Mouse (Mus musculus): ENCODE results near the gene Krtap29-1. TPM values are rescaled to one million over a fixed set of nuclear protein-coding genes. Genes with fewer than 3 reads are reported as not detected.

The Krtap29-1 gene
- not detected for polyA plus RNA-seq (2014; fragmentation: Illumina TruSeq; extraction: RNeasy Lipid Tissue Mini Kit (QIAGEN cat#74804); ENCODE audit: low read depth, low replicate concordance)

DNA sequence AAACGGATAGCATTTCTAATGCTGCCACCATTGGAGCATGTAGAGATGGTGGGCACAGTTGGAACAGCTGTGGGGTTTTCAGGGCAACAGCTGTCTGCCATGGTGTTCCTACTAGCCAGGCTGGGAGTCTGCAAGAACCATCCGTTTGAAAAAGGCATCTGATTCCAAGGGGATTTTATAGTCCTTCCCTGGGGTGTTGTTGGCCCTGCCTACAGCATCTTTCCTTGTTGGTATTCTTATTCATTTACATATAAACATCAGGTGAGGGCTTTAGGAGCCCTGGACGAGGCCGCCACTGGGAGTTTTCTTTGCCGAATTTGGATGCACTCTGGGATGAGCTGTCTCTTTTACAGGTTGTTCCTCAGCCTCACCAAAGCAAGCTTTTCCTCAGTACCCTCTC is at the start of gene Krtap29-1:
Krtap29-1 (minus strand) TSS at position 101 of the 400 bp plus-strand sequence.

DNA sequence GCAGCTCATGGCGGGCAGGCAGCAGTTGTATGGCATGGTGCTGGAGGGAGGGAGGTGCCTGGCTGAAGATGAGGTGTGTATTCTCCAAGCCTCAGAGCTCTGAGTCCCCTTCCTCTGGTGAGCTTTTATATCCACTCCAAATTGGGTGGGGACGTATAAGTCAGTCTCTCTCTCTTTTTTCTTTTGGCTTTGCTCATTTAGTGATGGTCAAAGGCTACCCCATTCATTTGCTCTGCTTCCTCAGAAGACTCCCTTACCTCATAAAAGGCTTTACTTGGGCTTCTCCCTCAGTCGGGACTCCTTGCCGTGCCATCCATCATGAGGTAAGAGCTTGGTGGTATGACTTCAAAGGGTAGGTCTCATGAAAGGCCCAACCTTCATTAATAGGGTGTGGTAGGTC is 37.3 kb upstream of the Krtap29-1 start, which contains the start of gene Krt33a:
Krt33a (minus strand) TSS at position 101 of the 400 bp plus-strand sequence.

DNA sequence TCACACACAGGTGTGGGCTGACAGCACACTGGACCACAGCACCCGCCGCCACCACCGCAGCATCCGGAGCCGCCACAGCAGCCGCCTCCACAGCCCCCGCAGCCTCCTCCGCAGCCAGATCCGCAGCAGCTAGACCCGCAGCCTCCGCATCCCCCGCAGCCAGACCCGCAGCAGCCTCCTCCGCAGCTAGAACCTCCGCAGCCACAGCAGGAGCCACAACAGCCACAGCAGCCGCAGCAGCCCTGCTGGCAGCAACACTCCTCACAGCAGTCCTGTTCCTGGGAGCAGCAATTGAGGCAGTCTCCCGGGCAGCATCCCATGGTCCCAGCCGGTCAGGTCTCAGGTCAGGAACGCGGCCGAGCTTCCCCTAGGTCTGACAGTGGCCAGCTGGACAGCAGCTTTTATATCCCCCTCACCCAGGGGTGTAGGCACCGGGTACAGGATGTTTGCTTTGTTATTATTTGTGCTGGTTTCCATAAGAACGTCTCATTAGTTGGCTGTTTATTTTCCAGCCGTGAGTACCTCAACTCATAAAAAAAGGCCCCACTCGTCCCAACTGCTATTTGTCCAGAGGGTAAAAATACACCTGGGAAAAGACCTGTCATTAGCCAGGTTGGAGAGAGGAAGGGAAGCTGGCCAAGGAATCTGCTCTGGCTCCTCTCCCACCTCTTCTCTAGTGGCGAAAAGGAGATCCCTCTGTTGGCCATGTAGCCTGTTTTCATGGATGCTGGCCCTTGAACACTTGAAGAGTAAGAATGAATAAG is 14.9 kb upstream of the Krtap29-1 start, which contains the start of gene Krtap17-1:
Krtap17-1 (minus strand) TSS at position 375 of the 764 bp plus-strand sequence.

DNA sequence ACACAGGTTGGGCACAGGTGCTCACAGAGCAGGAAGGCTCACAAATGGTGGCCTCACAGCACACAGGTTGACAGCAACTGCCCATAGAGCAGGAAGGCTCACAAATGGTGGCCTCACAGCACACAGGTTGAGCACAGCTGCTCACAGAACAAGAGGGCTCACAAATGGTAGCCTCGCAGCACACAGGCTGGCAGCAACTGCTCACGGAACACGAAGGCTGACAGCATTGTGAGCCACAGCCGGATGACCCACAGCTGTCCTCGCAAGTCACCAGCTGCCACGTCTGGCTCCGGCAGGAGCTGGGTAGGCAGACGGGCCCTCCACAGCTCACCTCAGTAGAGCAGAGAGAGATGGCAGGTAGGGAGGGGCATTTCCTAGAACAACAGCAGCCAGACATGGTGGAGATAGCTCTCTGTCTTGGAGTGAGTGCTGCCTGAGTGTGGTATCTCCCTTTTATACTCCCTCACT is 7.4 kb upstream of the Krtap29-1 start, which contains the start of gene Krtap16-1:
Krtap16-1 (minus strand) TSS at position 418 of the 468 bp plus-strand sequence.

DNA sequence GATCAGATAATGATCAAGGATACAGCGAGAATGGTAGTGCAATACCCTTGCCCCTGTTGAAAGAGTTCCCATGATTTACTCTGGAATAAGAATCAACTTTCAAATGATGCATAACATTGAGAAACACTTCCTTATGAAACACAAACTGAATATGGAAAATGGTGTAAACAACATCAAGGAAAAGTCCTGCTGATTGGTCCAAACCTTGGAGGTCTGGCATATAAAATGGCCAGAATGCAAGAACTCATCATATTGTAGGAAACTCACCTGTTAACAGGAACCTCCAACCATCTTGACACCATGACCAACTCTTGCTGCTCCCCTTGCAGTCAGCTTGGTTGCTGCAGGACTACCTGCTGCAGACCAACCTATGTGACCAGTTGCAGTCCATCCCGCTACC is 30.7 kb downstream of the Krtap29-1 start, which contains the start of gene Krtap9-5:
Krtap9-5 (plus strand) TSS at position 301 of the 400 bp plus-strand sequence.

DNA sequence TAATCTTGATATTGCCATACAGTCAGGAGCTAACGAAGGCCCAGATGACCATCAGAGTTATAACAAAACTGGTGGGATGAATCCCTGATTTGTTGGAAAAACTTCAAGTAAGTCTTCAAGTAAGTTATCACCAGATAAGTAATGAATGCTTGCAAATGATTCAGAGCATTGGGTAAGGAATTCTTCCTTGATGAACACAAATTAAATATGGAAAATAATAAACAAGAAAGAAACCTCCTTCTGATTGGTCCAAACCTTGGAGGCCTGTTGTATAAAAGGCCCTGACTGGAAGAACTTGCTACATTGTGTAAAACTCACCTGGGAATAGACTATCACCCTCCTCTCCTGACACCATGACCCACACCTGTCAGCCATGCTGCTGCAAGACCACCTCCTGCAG is 42.9 kb downstream of the Krtap29-1 start, which contains the start of gene Krtap31-2:
Krtap31-2 (plus strand) TSS at position 301 of the 400 bp plus-strand sequence.

Other genes with a start within 250 kb of the Krtap29-1 start
- not detected for gene Gm14180, start 244.8 kb downstream of the Krtap29-1 start, polyA plus RNA-seq (2014; fragmentation: Illumina TruSeq; extraction: RNeasy Lipid Tissue Mini Kit (QIAGEN cat#74804); ENCODE audit: low read depth, low replicate concordance)
- gene Gm11595, start 206.1 kb downstream of the Krtap29-1 start, polyA plus RNA-seq (2014; fragmentation: Illumina TruSeq; extraction: RNeasy Lipid Tissue Mini Kit (QIAGEN cat#74804); ENCODE audit: low read depth, low replicate concordance) = not detected
- gene Krtap4-8, start 198.3 kb downstream of the Krtap29-1 start, polyA plus RNA-seq (2014; fragmentation: Illumina TruSeq; extraction: RNeasy Lipid Tissue Mini Kit (QIAGEN cat#74804); ENCODE audit: low read depth, low replicate concordance) = not detected
- not detected for gene Krtap4-9, start 193.9 kb downstream of the Krtap29-1 start, polyA plus RNA-seq (2014; fragmentation: Illumina TruSeq; extraction: RNeasy Lipid Tissue Mini Kit (QIAGEN cat#74804); ENCODE audit: low read depth, low replicate concordance)
- not detected for gene Gm11596, start 185.6 kb downstream of the Krtap29-1 start, polyA plus RNA-seq (2014; fragmentation: Illumina TruSeq; extraction: RNeasy Lipid Tissue Mini Kit (QIAGEN cat#74804); ENCODE audit: low read depth, low replicate concordance)
- not detected for gene Gm11569, start 180.1 kb downstream of the Krtap29-1 start, polyA plus RNA-seq (2014; fragmentation: Illumina TruSeq; extraction: RNeasy Lipid Tissue Mini Kit (QIAGEN cat#74804); ENCODE audit: low read depth, low replicate concordance)
- gene Gm11554, start 174.6 kb downstream of the Krtap29-1 start, polyA plus RNA-seq (2014; fragmentation: Illumina TruSeq; extraction: RNeasy Lipid Tissue Mini Kit (QIAGEN cat#74804); ENCODE audit: low read depth, low replicate concordance) = not detected
- not detected for gene Krtap4-13, start 169.2 kb downstream of the Krtap29-1 start, polyA plus RNA-seq (2014; fragmentation: Illumina TruSeq; extraction: RNeasy Lipid Tissue Mini Kit (QIAGEN cat#74804); ENCODE audit: low read depth, low replicate concordance)
- not detected for gene Gm11564, start 163.4 kb downstream of the Krtap29-1 start, polyA plus RNA-seq (2014; fragmentation: Illumina TruSeq; extraction: RNeasy Lipid Tissue Mini Kit (QIAGEN cat#74804); ENCODE audit: low read depth, low replicate concordance)
- gene 2300003K06Rik, start 141.0 kb downstream of the Krtap29-1 start, polyA plus RNA-seq (2014; fragmentation: Illumina TruSeq; extraction: RNeasy Lipid Tissue Mini Kit (QIAGEN cat#74804); ENCODE audit: low read depth, low replicate concordance) = not detected
- gene Krtap4-16, start 127.4 kb downstream of the Krtap29-1 start, polyA plus RNA-seq (2014; fragmentation: Illumina TruSeq; extraction: RNeasy Lipid Tissue Mini Kit (QIAGEN cat#74804); ENCODE audit: low read depth, low replicate concordance) = not detected
- not detected for gene Gm11568, start 121.1 kb downstream of the Krtap29-1 start, polyA plus RNA-seq (2014; fragmentation: Illumina TruSeq; extraction: RNeasy Lipid Tissue Mini Kit (QIAGEN cat#74804); ENCODE audit: low read depth, low replicate concordance)
- not detected for gene Gm11559, start 114.6 kb downstream of the Krtap29-1 start, polyA plus RNA-seq (2014; fragmentation: Illumina TruSeq; extraction: RNeasy Lipid Tissue Mini Kit (QIAGEN cat#74804); ENCODE audit: low read depth, low replicate concordance)
- not detected for gene Krtap9-1, start 105.7 kb downstream of the Krtap29-1 start, polyA plus RNA-seq (2014; fragmentation: Illumina TruSeq; extraction: RNeasy Lipid Tissue Mini Kit (QIAGEN cat#74804); ENCODE audit: low read depth, low replicate concordance)
- not detected for gene Gm11567, start 99.9 kb downstream of the Krtap29-1 start, polyA plus RNA-seq (2014; fragmentation: Illumina TruSeq; extraction: RNeasy Lipid Tissue Mini Kit (QIAGEN cat#74804); ENCODE audit: low read depth, low replicate concordance)
- gene Krtap31-1, start 71.1 kb downstream of the Krtap29-1 start, polyA plus RNA-seq (2014; fragmentation: Illumina TruSeq; extraction: RNeasy Lipid Tissue Mini Kit (QIAGEN cat#74804); ENCODE audit: low read depth, low replicate concordance) = not detected
- not detected for gene Gm11565, start 64.3 kb downstream of the Krtap29-1 start, polyA plus RNA-seq (2014; fragmentation: Illumina TruSeq; extraction: RNeasy Lipid Tissue Mini Kit (QIAGEN cat#74804); ENCODE audit: low read depth, low replicate concordance)
- not detected for gene Krtap31-2, start 42.8 kb downstream of the Krtap29-1 start, polyA plus RNA-seq (2014; fragmentation: Illumina TruSeq; extraction: RNeasy Lipid Tissue Mini Kit (QIAGEN cat#74804); ENCODE audit: low read depth, low replicate concordance)
- not detected for gene Krtap9-5, start 30.6 kb downstream of the Krtap29-1 start, polyA plus RNA-seq (2014; fragmentation: Illumina TruSeq; extraction: RNeasy Lipid Tissue Mini Kit (QIAGEN cat#74804); ENCODE audit: low read depth, low replicate concordance)
- not detected for gene Krtap16-1, start 7.5 kb upstream of the Krtap29-1 start, polyA plus RNA-seq (2014; fragmentation: Illumina TruSeq; extraction: RNeasy Lipid Tissue Mini Kit (QIAGEN cat#74804); ENCODE audit: low read depth, low replicate concordance)
- gene Krtap17-1, start 14.9 kb upstream of the Krtap29-1 start, polyA plus RNA-seq (2014; fragmentation: Illumina TruSeq; extraction: RNeasy Lipid Tissue Mini Kit (QIAGEN cat#74804); ENCODE audit: low read depth, low replicate concordance) = not detected
- not detected for gene Krt33a, start 37.2 kb upstream of the Krtap29-1 start, polyA plus RNA-seq (2014; fragmentation: Illumina TruSeq; extraction: RNeasy Lipid Tissue Mini Kit (QIAGEN cat#74804); ENCODE audit: low read depth, low replicate concordance)
- not detected for gene Krt33b, start 50.8 kb upstream of the Krtap29-1 start, polyA plus RNA-seq (2014; fragmentation: Illumina TruSeq; extraction: RNeasy Lipid Tissue Mini Kit (QIAGEN cat#74804); ENCODE audit: low read depth, low replicate concordance)
- gene Krt34, start 62.5 kb upstream of the Krtap29-1 start, polyA plus RNA-seq (2014; fragmentation: Illumina TruSeq; extraction: RNeasy Lipid Tissue Mini Kit (QIAGEN cat#74804); ENCODE audit: low read depth, low replicate concordance) = not detected
- gene Krt31, start 71.5 kb upstream of the Krtap29-1 start, polyA plus RNA-seq (2014; fragmentation: Illumina TruSeq; extraction: RNeasy Lipid Tissue Mini Kit (QIAGEN cat#74804); ENCODE audit: low read depth, low replicate concordance) = not detected
- not detected for gene Krt32, start 109.2 kb upstream of the Krtap29-1 start, polyA plus RNA-seq (2014; fragmentation: Illumina TruSeq; extraction: RNeasy Lipid Tissue Mini Kit (QIAGEN cat#74804); ENCODE audit: low read depth, low replicate concordance)
- not detected for gene Krt35, start 117.2 kb upstream of the Krtap29-1 start, polyA plus RNA-seq (2014; fragmentation: Illumina TruSeq; extraction: RNeasy Lipid Tissue Mini Kit (QIAGEN cat#74804); ENCODE audit: low read depth, low replicate concordance)
- not detected for gene Krt36, start 126.6 kb upstream of the Krtap29-1 start, polyA plus RNA-seq (2014; fragmentation: Illumina TruSeq; extraction: RNeasy Lipid Tissue Mini Kit (QIAGEN cat#74804); ENCODE audit: low read depth, low replicate concordance)
- gene Krt13, start 142.5 kb upstream of the Krtap29-1 start, polyA plus RNA-seq (2014; fragmentation: Illumina TruSeq; extraction: RNeasy Lipid Tissue Mini Kit (QIAGEN cat#74804); ENCODE audit: low read depth, low replicate concordance) = not detected
- not detected for gene Krt15, start 156.9 kb upstream of the Krtap29-1 start, polyA plus RNA-seq (2014; fragmentation: Illumina TruSeq; extraction: RNeasy Lipid Tissue Mini Kit (QIAGEN cat#74804); ENCODE audit: low read depth, low replicate concordance)
- not detected for gene Krt19, start 169.6 kb upstream of the Krtap29-1 start, polyA plus RNA-seq (2014; fragmentation: Illumina TruSeq; extraction: RNeasy Lipid Tissue Mini Kit (QIAGEN cat#74804); ENCODE audit: low read depth, low replicate concordance)
- not detected for gene Krt9, start 214.2 kb upstream of the Krtap29-1 start, polyA plus RNA-seq (2014; fragmentation: Illumina TruSeq; extraction: RNeasy Lipid Tissue Mini Kit (QIAGEN cat#74804); ENCODE audit: low read depth, low replicate concordance)
- not detected for gene Krt14, start 228.5 kb upstream of the Krtap29-1 start, polyA plus RNA-seq (2014; fragmentation: Illumina TruSeq; extraction: RNeasy Lipid Tissue Mini Kit (QIAGEN cat#74804); ENCODE audit: low read depth, low replicate concordance)

Data from adrenal gland, adult 10 weeks (tissue).